Mouse (Mus musculus): ENCODE results near the gene Hat1.

The Hat1 gene

GRCm38 (mm10) chr2:71462553-71462952 lies 73.8 kb downstream of the Hat1 start:
- no peak for DNase-seq (ENCODE audit: low spot score in 2 of 2)

DNA sequence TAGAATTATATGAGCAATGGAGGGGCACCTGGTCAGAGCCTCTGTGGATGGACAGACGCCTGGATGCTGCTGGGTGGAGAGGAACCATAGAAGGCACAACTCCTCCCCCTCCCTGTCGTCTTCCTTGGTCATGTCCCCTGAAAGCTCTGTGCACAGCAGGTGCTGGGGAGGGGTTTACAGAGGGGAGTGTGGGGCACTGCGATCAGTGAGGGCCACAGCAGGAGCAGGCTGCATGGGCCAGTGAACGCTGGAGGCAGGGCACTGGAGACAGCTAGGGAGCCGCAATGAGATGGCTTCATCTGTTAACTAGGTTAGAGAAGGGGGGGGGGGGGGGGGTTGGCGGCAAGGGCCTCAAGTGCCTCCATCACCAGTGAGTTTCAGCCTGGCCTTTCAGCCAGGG lies 77.3 kb downstream of the Hat1 start:
- DNase-seq (ENCODE audit: low spot score in 2 of 2): no peak

DNA sequence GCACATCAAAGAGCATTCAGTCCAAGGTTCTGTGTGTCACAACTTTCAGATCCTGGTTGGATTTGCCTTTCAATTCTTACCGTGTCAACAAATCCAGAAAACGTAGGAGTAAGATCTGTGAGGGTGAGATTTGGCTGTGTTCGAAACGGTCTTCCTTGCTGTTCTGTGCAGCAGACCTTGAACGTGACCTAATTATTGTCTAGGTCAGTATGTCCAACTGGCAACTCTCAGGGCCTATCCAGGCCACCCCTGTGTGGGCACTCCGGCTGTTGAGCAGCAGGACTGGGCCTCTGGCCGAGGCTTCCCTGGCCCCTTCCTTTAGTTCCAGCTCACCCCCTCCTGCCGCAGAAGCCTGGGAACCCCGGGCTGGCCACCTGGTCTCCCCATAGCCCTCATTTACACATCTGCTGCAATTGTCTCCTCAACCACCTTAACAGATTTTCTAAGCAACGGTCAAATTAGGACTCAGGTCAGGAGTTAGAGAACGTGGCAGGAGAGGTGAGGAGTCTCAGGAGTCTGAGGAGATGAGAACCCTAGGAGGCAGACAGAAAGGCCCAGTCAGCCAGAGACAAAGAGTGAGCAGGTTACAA lies 78.2 kb downstream of the Hat1 start:
- DNase-seq (ENCODE audit: low spot score in 2 of 2): no peak

DNA sequence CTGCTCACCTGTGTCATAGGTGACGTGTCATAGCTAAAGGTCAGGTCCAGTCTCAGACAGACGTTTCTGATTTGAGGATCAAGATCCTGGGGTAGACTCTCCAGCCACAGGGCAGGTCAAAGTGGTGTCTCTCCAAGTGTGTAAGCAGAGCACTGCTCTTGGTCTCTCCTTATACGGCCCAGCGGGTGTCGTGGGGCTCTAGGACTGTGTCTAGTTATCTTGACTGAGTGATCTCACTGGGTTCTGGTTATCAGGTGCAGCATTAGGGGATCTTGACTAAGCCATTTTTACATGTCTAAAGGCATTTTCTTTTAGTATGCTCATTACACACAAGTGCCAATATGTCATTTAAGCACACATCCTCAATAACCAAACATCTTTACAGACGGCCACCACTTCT lies 82.3 kb downstream of the Hat1 start:
- DNase-seq (ENCODE audit: low spot score in 2 of 2): no peak

DNA sequence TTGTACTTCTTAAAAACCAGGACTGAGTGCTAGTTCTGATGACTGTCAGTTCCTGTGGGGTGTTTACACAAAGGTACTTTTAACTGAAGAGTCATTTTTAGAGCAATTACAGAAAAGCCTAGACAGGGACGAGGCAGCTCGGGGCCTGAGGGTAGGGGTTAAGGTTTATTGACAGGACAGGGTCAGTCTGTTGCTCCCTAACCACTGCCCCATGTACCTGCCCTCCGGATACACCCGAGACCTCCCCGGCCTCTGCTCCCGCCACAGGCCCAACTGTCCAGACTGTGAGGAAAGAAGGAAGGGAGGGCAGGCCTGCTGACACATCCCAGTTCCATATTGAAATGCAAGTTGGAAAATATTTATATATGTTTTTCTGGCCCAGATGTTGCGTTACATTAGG lies 85.1 kb downstream of the Hat1 start:
- DNase-seq (ENCODE audit: low spot score in 2 of 2): no peak

GRCm38 (mm10) chr2:71474345-71474744 lies 85.6 kb downstream of the Hat1 start:
- no peak for DNase-seq (ENCODE audit: low spot score in 2 of 2)

DNA sequence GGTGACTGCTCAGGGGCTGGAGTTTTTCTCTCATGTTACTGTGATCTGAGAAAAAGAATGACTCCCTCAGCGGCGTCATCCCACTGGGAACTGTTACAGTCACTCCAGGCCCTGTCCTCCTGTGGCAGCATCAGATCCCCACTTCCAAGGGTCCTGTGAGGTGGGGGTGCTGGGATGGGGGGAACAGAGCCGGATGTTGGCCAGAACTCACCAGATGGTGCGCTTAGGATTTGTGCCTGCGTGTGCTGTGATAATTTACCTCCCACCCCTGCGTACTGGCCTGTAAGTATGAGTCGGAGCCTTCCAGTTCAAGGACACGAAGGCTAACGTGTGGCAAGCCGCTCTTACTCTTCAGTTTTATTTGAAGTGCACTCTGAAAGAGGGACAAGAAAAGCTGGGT lies 86.6 kb downstream of the Hat1 start:
- DNase-seq (ENCODE audit: low spot score in 2 of 2): no peak

GRCm38 (mm10) chr2:71475760-71476159 lies 87.0 kb downstream of the Hat1 start:
- DNase-seq (ENCODE audit: low spot score in 2 of 2): no peak

DNA sequence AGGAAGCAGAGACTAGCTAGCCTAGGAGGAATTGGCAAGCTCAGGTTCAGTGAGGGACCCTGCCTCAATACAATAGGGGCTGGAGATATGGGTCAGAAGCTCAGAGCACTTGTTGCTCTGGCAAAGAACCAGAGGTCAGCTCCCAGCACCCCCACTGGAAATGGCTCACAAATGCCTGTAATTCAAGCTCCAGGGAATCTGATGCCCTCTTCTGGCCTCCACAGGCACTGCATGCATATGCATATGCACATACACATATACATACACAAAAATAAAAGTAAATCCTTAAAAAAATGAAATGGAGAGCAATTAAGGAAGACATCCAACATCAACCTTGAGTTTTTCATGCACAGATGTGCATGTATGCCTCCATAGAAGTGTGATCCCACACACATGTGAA lies 89.0 kb downstream of the Hat1 start:
- no peak for DNase-seq (ENCODE audit: low spot score in 2 of 2)

DNA sequence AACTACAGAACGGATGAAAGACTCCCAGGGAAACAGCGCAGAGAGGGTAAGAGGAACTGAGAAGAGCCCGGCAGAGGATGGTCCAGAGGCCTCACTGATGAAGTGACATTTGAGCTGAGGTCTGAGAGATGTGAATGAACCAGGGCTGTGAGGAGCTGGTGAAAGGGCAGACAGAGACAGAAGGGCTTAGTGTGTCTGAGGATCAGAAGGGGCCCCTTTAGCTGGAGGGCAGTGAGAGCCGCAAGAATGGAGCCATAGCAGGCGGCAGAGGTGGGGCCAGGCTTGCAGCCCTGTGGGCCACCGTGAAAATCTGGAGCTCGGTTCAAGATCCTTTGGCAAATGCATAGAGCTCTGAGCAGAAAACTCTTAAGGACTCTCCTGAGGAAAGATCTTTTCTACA lies 91.2 kb downstream of the Hat1 start:
- no peak for DNase-seq (ENCODE audit: low spot score in 2 of 2)

- DNase-seq (ENCODE audit: low spot score in 2 of 2): no peak
Measured at GRCm38 (mm10) chr2:71481825-71482224, 93.1 kb downstream of the Hat1 start.

GRCm38 (mm10) chr2:71483046-71483716 lies 94.4 kb downstream of the Hat1 start:
- no peak for DNase-seq (ENCODE audit: low spot score in 2 of 2)

- DNase-seq (ENCODE audit: low spot score in 2 of 2): no peak
Measured at GRCm38 (mm10) chr2:71483717-71484066, 94.9 kb downstream of the Hat1 start.
